ENCODE assay signal across 8 mouse cellular contexts in genomic region chr17:87976154-87976806, GRCm38 (mm10). TPM values are rescaled to one million over a fixed set of nuclear protein-coding genes. Genes with fewer than 3 reads are reported as not detected.
DNase-seq lines count a peak whose midpoint lies in the region; ATAC-seq and TF ChIP-seq lines count a peak whose summit lies in the region.

No protein-coding gene starts in this region.

- peak overlapping the region; percentile 68 for H3K4me2 ChIP-seq in embryonic facial prominence, embryonic 13.5 days
- H3K4me2 ChIP-seq in intestine, postnatal 0 days (replicated peaks; ENCODE audit: low read depth): peak overlapping the region; percentile 87
- H3K4me2 ChIP-seq in myocyte (ENCODE audit: low read depth): peak overlapping the region; percentile 92

- peak overlapping the region; percentile 98 for H3K4me3 ChIP-seq in layer of hippocampus, adult 2 months
- peak overlapping the region; percentile 74 for H3K4me3 ChIP-seq in embryonic facial prominence, embryonic 13.5 days
- H3K4me3 ChIP-seq in intestine, postnatal 0 days (ENCODE audit: low read depth, low read length): peak overlapping the region; percentile 82
- peak overlapping the region; percentile 38 for H3K4me3 ChIP-seq in myocyte

- H3K9ac ChIP-seq in embryonic facial prominence, embryonic 13.5 days: peak overlapping the region; percentile 81
- no peak overlapping the region for H3K9ac ChIP-seq in intestine, postnatal 0 days (ENCODE audit: low read depth, low read length)

- H3K4me1 ChIP-seq in embryonic facial prominence, embryonic 13.5 days: peaks cover 33% of the 10 kb centered on the region
- no peaks in the 10 kb centered on the region for H3K4me1 ChIP-seq in intestine, postnatal 0 days (replicated peaks; ENCODE audit: control insufficient read depth, insufficient read depth, low read length)

- 70% methylated on average over 9 of the region's 9 CpGs for whole genome bisulfite sequencing in embryonic facial prominence, embryonic 13.5 days
- 68% methylated on average over 9 of the region's 9 CpGs for WGBS in intestine, postnatal 0 days

- peaks cover 15% of the 10 kb centered on the region for H3K79me2 ChIP-seq in myocyte (ENCODE audit: control insufficient read depth, insufficient read depth)

- no peaks in the 10 kb centered on the region for H3K9me3 ChIP-seq in embryonic facial prominence, embryonic 13.5 days
- H3K9me3 ChIP-seq in intestine, postnatal 0 days (ENCODE audit: control insufficient read depth): no peaks in the 10 kb centered on the region

- TF ChIP-seq CTCF in layer of hippocampus, adult 2 months (conservative IDR thresholded peaks at IDR 0.05): no peak
- TF ChIP-seq CTCF in intestine, postnatal 0 days (IDR thresholded peaks at IDR 0.05; ENCODE audit: low read depth): no peak

- no peak for ATAC-seq in embryonic facial prominence, embryonic 13.5 days (ENCODE audit: insufficient number of reproducible peaks, insufficient read depth, low FRiP score, low TSS enrichment, low read depth)
- ATAC-seq in intestine, postnatal 0 days: no peak

- H3ac ChIP-seq in myocyte (ENCODE audit: control insufficient read depth, insufficient read length): no peak overlapping the region

- no peak for DNase-seq in layer of hippocampus, adult 2 months (ENCODE audit: low spot score in 2 of 2)
- no peak for DNase-seq in layer of hippocampus, postnatal 10 days (ENCODE audit: low spot score in 2 of 2)
- no peak for DNase-seq in frontal cortex, adult 2 months (ENCODE audit: extremely low spot score in 1 of 2, low spot score in 1 of 2)
- DNase-seq in adrenal gland, postnatal 4 days (ENCODE audit: low spot score in 2 of 2): no peak
- no peak for DNase-seq in lung, postnatal 4 days

- no peak for TF ChIP-seq POLR2A in myocyte (IDR thresholded peaks at IDR 0.05; ENCODE audit: insufficient read length, low read depth)

- no peaks in the 10 kb centered on the region for H3K27me3 ChIP-seq in embryonic facial prominence, embryonic 13.5 days
- H3K27me3 ChIP-seq in intestine, postnatal 0 days (replicated peaks; ENCODE audit: control insufficient read depth, insufficient read depth, low read length): no peaks in the 10 kb centered on the region
- no peaks in the 10 kb centered on the region for H3K27me3 ChIP-seq in myocyte (ENCODE audit: control insufficient read depth, insufficient read depth, insufficient read length)

- peaks cover 14% of the 10 kb centered on the region for H3K36me3 ChIP-seq in embryonic facial prominence, embryonic 13.5 days
- no peaks in the 10 kb centered on the region for H3K36me3 ChIP-seq in intestine, postnatal 0 days (ENCODE audit: control insufficient read depth, insufficient read depth)
- H3K36me3 ChIP-seq in myocyte (ENCODE audit: control insufficient read depth, insufficient read depth): peaks cover 5% of the 10 kb centered on the region

- H3K27ac ChIP-seq in layer of hippocampus, adult 2 months: no peak overlapping the region
- no peak overlapping the region for H3K27ac ChIP-seq in embryonic facial prominence, embryonic 13.5 days
- no peak overlapping the region for H3K27ac ChIP-seq in intestine, postnatal 0 days (ENCODE audit: low read depth, low read length)

TF ChIP-seq in myocyte, 11 proteins besides CTCF, POLR2A, EP300 and RAD21:
- TF ChIP-seq CEBPB (IDR thresholded peaks at IDR 0.05; ENCODE audit: insufficient read depth, poor library complexity, severe bottlenecking): no peak
- no peak for TF ChIP-seq MAX (IDR thresholded peaks at IDR 0.05; ENCODE audit: low read depth)
- TF ChIP-seq E2F4 (IDR thresholded peaks at IDR 0.05; ENCODE audit: insufficient read depth): no peak
- TF ChIP-seq REST (IDR thresholded peaks at IDR 0.05; ENCODE audit: insufficient read depth, insufficient read length): no peak
- no peak for TF ChIP-seq USF1 (IDR thresholded peaks at IDR 0.05; ENCODE audit: low read depth)
- no peak for TF ChIP-seq MYOG (IDR thresholded peaks at IDR 0.05; ENCODE audit: control insufficient read depth in 1 of 3, insufficient read depth in 1 of 3, insufficient read length in 2 of 3, low read depth in 2 of 3)
- no peak for TF ChIP-seq TCF12 (IDR thresholded peaks at IDR 0.05; ENCODE audit: insufficient read depth, poor library complexity, severe bottlenecking)
- TF ChIP-seq TCF3 (IDR thresholded peaks at IDR 0.05; ENCODE audit: insufficient read length, low read depth): no peak
- TF ChIP-seq POLR2AphosphoS2 (IDR thresholded peaks at IDR 0.05; ENCODE audit: insufficient read length, low read depth): no peak
- TF ChIP-seq SRF (IDR thresholded peaks at IDR 0.05; ENCODE audit: control insufficient read depth, insufficient read length, low read depth): no peak
- TF ChIP-seq MYOD1 (IDR thresholded peaks at IDR 0.05; ENCODE audit: control insufficient read depth in 1 of 3, insufficient read length in 2 of 3, low read depth in 2 of 3): no peak

RNA-seq across cellular contexts. Expression of gene Msh6, which starts 1.4 kb away (rescaled TPM):
- total RNA-seq in layer of hippocampus, adult 2 months (2021): 10 to 100 TPM; 13.5 to 16.4 TPM
- total RNA-seq in layer of hippocampus, postnatal 10 days (2021): 10 to 100 TPM; 16.0 to 16.4 TPM
- 54.6 and 55.0 TPM in 2 replicates for polyA plus RNA-seq in embryonic facial prominence, embryonic 13.5 days (2015; fragmentation: Nextera tagmentation; extraction: Ambion mirVana)
- 9.0 and 9.2 TPM in 2 replicates for polyA plus RNA-seq in intestine, postnatal 0 days (2015; fragmentation: Nextera tagmentation; extraction: Ambion mirVana)
- polyA plus RNA-seq in myocyte (2012; fragmentation: generic; extraction: Trizol): 5.2 TPM
- polyA plus RNA-seq in frontal cortex, adult 2 months (2012; rRNA removed): 8.6 and 8.7 TPM in 2 replicates
- total RNA-seq in adrenal gland, postnatal 4 days (2021): 10 to 100 TPM; 26.4 to 30.1 TPM

RNA-seq across cellular contexts. Expression of gene Rpl36-ps4, which starts 55.5 kb away (rescaled TPM):
- total RNA-seq in layer of hippocampus, adult 2 months (2021): not detected
- total RNA-seq in layer of hippocampus, postnatal 10 days (2021): not detected
- polyA plus RNA-seq in embryonic facial prominence, embryonic 13.5 days (2015; fragmentation: Nextera tagmentation; extraction: Ambion mirVana): not detected in 2 replicates
- not detected in 2 replicates for polyA plus RNA-seq in intestine, postnatal 0 days (2015; fragmentation: Nextera tagmentation; extraction: Ambion mirVana)
- polyA plus RNA-seq in myocyte (2012; fragmentation: generic; extraction: Trizol): not detected
- not detected in 2 replicates for polyA plus RNA-seq in frontal cortex, adult 2 months (2012; rRNA removed)
- total RNA-seq in adrenal gland, postnatal 4 days (2021): not detected

Comparison
In these comparisons a context has a peak if more than half of its experiments do, and no peak if none do; other contexts are left out.
1. H3K4me3 ChIP-seq: peak in every context shown above with its lines; median percentile 98 in layer of hippocampus, adult 2 months; 82 in intestine, postnatal 0 days; 74 in embryonic facial prominence, embryonic 13.5 days; 38 in myocyte.